Mouse (Mus musculus) CH12F3 (cell line): ENCODE data around the gene Pnkd.

Source experiments
- in situ Hi-C: fragments of 300-500 bp; cut with MboI; formaldehyde crosslinking; loops from 2 replicates; pipeline ENCODE4 v1.14.3; 2020; ENCODE audit warnings: low sequenced_read_pairs

The Pnkd gene

GRCm38 (mm10) chr1:74352532-74353096 is 67.9 kb downstream of the Pnkd start:
- in situ Hi-C loops: no loop called here

GRCm38 (mm10) chr1:74353453-74354229 is 68.9 kb downstream of the Pnkd start:
- in situ Hi-C loops: no loop called here

- in situ Hi-C loops: no loop called here
These were observed 72.8 kb downstream of the Pnkd start for GRCm38 (mm10) chr1:74357531-74357930.

GRCm38 (mm10) chr1:74359952-74360517 is 75.3 kb downstream of the Pnkd start:
- in situ Hi-C loops: no loop called here

GRCm38 (mm10) chr1:74361812-74362211 is 77.1 kb downstream of the Pnkd start, which contains the start of gene Catip:
Gene Catip, plus strand, starts transcription at chr1:74362108.
- in situ Hi-C loops: no loop called here

GRCm38 (mm10) chr1:74362325-74363229 is 77.8 kb downstream of the Pnkd start:
- in situ Hi-C loops: no loop called here

GRCm38 (mm10) chr1:74363437-74363836 is 78.7 kb downstream of the Pnkd start:
- in situ Hi-C loops: no loop called here

- in situ Hi-C loops: no loop called here
These were observed 79.5 kb downstream of the Pnkd start for GRCm38 (mm10) chr1:74364270-74364669.

- in situ Hi-C loops: no loop called here
These were observed 83.3 kb downstream of the Pnkd start for GRCm38 (mm10) chr1:74367886-74368645.

GRCm38 (mm10) chr1:74370040-74370439 is 85.3 kb downstream of the Pnkd start:
- in situ Hi-C loops: no loop called here

GRCm38 (mm10) chr1:74373372-74373771 is 88.6 kb downstream of the Pnkd start:
- in situ Hi-C loops: no loop called here

GRCm38 (mm10) chr1:74374980-74375379 is 90.2 kb downstream of the Pnkd start, which contains the start of gene Slc11a1:
Gene Slc11a1, plus strand, starts transcription at chr1:74375195.
- in situ Hi-C loops: no loop called here

GRCm38 (mm10) chr1:74375561-74375960 is 90.8 kb downstream of the Pnkd start:
- in situ Hi-C loops: no loop called here

- in situ Hi-C loops: no loop called here
These were observed 91.7 kb downstream of the Pnkd start for GRCm38 (mm10) chr1:74376396-74376795.

- in situ Hi-C loops: no loop called here
These were observed 94.4 kb downstream of the Pnkd start for GRCm38 (mm10) chr1:74379058-74379504.

- in situ Hi-C loops: no loop called here
These were observed 95.8 kb downstream of the Pnkd start for GRCm38 (mm10) chr1:74380484-74380883.

- in situ Hi-C loops: no loop called here
These were observed 96.9 kb downstream of the Pnkd start for GRCm38 (mm10) chr1:74381588-74382021.

- in situ Hi-C loops: no loop called here
These were observed 98.7 kb downstream of the Pnkd start for GRCm38 (mm10) chr1:74383385-74383784.

- in situ Hi-C loops: no loop called here
These were observed 99.8 kb downstream of the Pnkd start for GRCm38 (mm10) chr1:74384525-74384924.

- in situ Hi-C loops: no loop called here
These were observed 100.3 kb downstream of the Pnkd start for GRCm38 (mm10) chr1:74385064-74385463.
